Mouse (Mus musculus) cerebellum, postnatal 10 days (tissue): Measurements from ENCODE around the gene Six3.

Experiments used
- DNase-seq, 2 experiments: peaks; one replicate each; pipeline ENCODE4 v3.0.0; 2021; ENCODE audit warnings: mixed read lengths in 2 of 2

The Six3 gene

GRCm38 (mm10) chr17:85613266-85613860, at the start of gene Six3:
Gene Six3, plus strand, starts transcription at chr17:85613608.
- DNase-seq: no peak

GRCm38 (mm10) chr17:85564107-85564506, 49.3 kb upstream of the Six3 start:
- DNase-seq: no peak

- no peak for DNase-seq
Observed at GRCm38 (mm10) chr17:85574023-85574422, 39.4 kb upstream of the Six3 start.

GRCm38 (mm10) chr17:85578290-85578689, 35.1 kb upstream of the Six3 start:
- DNase-seq: no peak

GRCm38 (mm10) chr17:85579350-85579749, 34.1 kb upstream of the Six3 start:
- no peak for DNase-seq

- peak; percentile 57 to 66 for DNase-seq
Observed at GRCm38 (mm10) chr17:85580221-85580620, 33.2 kb upstream of the Six3 start.

- DNase-seq: no peak
Observed at GRCm38 (mm10) chr17:85584170-85584569, 29.2 kb upstream of the Six3 start.

GRCm38 (mm10) chr17:85584573-85584972, 28.8 kb upstream of the Six3 start:
- DNase-seq: no peak

- DNase-seq: no peak
Observed at GRCm38 (mm10) chr17:85585779-85586178, 27.6 kb upstream of the Six3 start.

GRCm38 (mm10) chr17:85591976-85592375, 21.4 kb upstream of the Six3 start:
- DNase-seq: no peak

GRCm38 (mm10) chr17:85595853-85596252, 17.6 kb upstream of the Six3 start:
- no peak for DNase-seq

- no peak for DNase-seq
Observed at GRCm38 (mm10) chr17:85596341-85596890, 17.0 kb upstream of the Six3 start.

GRCm38 (mm10) chr17:85599520-85599919, 13.9 kb upstream of the Six3 start:
- no peak for DNase-seq

GRCm38 (mm10) chr17:85606463-85606862, 6.9 kb upstream of the Six3 start:
- DNase-seq: no peak

- DNase-seq: no peak
Observed at GRCm38 (mm10) chr17:85607556-85608365, 5.6 kb upstream of the Six3 start.

GRCm38 (mm10) chr17:85608366-85609093, 4.9 kb upstream of the Six3 start:
- no peak for DNase-seq

- DNase-seq: no peak
Observed at GRCm38 (mm10) chr17:85609094-85609425, 4.3 kb upstream of the Six3 start.

- no peak for DNase-seq
Observed at GRCm38 (mm10) chr17:85609621-85610392, 3.6 kb upstream of the Six3 start.

- no peak for DNase-seq
Observed at GRCm38 (mm10) chr17:85610393-85611115, 2.9 kb upstream of the Six3 start.

GRCm38 (mm10) chr17:85611521-85612515, 1.6 kb upstream of the Six3 start:
- DNase-seq: no peak
